Mouse (Mus musculus) cerebellum, adult (tissue): ENCODE results near the gene Anapc5.
A peak's percentile ranks its signal among the peaks of the same experiment; 100 is the strongest.

Experiments used
- ATAC-seq: cut with Nextera tagmentation; 2 replicates; pipeline ENCODE4 v1.9.2; 2017; ENCODE audit warnings: mild to moderate bottlenecking, moderate library complexity, mixed read lengths; ENCODE audit not compliant: insufficient number of reproducible peaks, low FRiP score, low TSS enrichment

The Anapc5 gene

DNA sequence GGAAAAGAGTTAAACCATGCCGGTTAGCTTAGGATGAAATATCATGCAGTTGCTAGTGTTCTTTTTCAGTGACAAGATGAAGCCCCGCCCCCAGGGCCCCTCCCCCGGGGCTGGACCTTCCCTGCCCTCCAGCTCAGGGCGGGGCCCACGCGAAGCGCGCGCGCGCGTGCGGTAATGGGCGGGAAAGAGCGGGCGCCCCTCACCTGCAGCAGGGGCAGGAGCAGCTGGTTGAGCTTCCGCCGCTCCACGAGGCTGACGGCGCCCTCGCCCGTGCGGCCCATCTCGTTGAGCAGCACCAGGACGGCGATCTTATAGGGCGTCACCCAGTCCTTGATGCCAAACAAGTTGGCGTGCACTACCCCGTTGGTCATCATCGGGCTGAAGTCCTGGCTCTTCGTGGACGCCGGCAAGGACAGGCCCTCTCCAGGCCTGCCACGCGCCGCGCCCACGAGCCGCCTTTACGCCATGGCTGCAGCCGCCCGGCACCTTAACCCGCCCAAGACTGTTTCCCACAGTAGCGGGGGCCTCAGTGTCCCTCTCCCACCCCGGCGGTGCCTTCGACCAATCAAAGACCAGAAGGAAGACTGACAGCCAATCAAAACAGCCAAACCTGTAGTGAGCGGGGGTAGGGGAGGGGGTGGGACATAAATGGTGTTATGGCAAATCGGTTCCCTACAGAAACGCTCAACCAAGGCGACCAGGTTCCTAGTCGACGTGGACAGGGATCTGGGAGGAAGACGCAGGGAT lies at the start of gene Anapc5:
Gene Anapc5, minus strand, starts transcription at position 563 of the 747 bp plus-strand sequence.
- peak; percentile 100 for ATAC-seq

DNA sequence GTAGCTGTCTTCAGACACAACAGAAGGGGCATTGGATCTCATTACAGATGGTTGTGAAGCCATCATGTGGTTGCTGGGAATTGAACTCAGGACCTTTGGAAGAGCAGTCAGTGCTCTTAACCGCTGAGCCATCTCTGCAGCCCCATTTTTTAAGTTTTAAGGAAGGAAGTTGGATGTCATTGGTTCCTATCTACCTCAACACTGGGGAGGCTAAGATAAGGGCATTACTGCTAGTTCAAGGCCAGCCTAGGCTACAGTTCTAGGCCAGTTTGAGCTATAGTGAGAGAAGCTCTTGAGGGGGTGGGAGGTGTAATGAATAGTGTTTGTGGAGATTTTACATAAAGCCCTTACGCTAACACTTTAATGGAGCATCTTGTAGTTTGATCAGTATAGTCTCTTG lies 41.9 kb upstream of the Anapc5 start:
- no peak for ATAC-seq

DNA sequence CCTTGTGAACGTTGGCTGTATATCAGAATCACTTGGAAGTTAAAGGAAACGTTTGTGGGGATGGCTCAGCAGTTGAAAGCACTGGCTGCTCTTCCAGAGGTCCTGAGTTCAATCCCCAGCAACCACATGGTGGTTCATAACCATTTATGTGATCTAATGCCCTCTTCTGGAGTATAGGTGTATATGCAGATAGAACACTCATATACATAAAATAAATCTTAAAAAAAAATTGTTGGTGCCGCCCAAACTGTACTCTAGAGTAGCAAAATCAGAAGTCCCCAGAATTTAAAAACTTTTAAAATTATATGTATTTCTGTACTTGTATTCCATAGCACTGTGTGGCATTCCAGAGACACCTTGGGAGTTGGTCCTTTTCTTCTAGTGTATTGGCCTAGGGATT lies 34.7 kb upstream of the Anapc5 start:
- no peak for ATAC-seq

DNA sequence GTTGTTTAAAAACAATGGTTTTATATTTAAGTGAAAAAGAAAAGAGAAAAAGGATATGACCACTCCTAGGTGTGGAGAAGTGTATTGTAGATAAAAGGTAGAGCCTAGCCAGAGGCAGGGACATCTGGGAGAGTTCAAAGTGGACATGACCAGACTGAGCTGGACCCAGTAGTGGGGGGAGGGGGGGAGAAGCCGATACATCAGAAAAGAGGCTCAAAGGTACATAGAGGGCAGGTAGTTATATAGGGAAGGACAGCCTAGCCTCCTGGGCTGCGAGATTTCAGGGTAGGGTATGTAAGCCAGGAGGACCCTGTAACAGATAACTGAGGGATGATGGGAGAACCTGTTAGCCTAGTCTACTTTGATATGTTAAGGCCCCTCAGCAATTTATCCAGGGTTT lies 31.5 kb upstream of the Anapc5 start:
- ATAC-seq: no peak

DNA sequence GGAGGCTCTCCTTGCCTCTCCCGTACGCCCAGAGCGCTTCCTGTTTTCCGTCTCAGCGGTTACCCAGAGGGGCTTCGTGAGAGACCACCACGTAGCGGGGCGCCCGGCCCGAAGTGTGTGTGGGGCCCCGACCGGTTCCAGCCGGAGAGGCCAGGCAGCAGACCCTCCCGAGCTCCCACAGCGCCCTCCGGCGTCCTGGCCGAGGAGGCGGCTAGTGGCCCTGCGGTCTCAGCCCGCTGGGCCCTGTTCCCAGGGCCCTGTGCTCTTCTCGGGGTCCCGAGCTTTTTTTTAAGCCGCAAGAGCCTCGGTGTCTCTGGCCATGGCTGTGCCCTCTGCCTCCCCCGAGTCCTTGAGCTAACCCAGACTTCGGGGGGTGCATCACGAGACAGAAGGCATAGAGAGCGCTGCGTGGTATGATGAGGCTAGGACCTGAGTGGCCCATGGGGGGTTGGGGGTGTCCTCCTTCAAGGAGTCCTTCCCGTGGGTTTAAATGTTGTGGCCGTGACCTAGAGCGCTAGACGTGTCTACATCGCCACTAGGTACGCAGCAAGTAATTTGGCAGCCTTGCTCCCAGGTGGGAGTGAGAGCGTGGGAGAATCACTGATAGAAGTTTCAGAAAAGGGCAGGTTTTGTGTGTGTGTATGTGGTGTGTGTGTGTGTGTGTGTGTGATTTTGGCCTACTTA lies 29.3 kb upstream of the Anapc5 start:
- ATAC-seq: peak; percentile 27; the same call in 1 of the 2 replicates

DNA sequence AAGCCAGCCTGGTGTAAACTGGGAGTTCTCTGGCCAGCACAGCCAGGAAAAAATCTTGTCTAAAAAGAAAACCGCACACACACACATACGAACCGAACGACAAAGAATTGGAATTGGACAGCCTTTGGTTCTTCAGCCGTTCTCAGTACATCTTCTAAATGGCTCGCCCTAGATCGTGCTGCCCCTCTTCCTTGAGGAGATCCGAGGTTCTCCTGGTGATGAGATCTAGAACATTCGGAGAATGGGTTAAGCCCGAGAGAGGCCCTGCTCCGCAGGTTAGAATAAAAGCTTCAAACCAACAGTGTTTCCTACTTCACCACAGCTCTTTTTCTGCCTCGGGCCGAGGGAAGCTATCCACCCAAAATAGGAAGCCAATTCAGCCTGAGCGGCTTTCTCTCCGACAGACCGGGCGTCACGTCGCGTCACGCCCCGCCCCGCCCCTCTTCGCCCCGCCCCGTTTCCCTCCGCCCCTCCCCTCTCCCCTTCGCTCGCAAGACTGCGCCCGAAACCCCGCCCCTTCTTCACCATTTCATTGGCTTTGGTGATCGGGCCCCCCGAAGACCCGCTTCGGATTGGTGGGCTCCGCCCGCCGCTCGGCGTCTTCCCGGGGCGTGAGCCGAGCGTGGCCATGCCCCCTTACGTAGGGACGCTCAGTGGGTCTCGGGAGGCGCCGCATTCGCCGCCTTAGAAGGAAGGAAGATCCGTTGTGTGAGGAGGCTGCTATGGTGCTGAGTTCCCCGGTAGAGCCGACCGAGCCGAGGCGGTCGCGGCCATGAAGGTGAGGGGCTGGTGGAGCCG lies 28.6 kb upstream of the Anapc5 start, which contains the start of gene Rnf34:
Gene Rnf34, plus strand, starts transcription at position 528 of the 798 bp plus-strand sequence.
- peak; percentile 99 for ATAC-seq

DNA sequence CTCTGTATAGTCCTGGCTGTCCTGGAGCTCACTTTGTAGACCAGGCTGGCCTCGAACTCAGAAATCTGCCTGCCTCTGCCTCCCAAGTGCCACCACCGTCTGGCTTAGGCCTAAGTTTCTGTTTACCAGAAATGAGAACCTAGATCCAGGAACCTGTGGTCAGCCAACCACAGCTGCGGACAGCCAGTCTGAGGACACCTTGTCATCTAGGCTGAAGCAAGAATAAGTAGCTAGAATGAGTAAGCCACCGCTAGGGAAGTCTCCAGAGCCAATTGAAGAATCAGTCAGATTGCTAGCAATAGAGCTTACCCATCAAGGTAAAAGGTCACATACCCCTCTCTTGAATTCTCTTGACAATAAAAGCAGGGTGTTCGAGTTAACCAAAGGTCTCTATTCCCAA lies 22.7 kb upstream of the Anapc5 start:
- ATAC-seq: no peak

DNA sequence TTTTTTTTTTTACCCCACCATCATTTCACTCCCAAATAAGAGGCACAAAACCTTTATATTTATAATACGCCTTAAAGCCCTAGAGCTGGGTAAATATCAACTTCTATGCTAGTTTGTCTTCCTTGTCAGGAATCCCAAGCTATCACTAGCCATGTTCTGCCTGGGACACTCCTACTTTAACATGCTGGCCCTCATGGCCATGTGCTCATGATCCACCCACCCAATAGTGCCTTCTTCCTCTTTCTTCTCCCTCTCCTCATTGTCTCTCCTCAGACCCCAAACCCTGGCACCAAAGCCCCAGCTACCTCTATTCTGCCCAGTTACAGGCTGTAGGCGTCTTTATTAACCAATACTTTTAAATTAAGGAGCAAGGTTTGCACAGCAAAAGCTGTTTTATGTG lies 20.0 kb upstream of the Anapc5 start:
- ATAC-seq: no peak

DNA sequence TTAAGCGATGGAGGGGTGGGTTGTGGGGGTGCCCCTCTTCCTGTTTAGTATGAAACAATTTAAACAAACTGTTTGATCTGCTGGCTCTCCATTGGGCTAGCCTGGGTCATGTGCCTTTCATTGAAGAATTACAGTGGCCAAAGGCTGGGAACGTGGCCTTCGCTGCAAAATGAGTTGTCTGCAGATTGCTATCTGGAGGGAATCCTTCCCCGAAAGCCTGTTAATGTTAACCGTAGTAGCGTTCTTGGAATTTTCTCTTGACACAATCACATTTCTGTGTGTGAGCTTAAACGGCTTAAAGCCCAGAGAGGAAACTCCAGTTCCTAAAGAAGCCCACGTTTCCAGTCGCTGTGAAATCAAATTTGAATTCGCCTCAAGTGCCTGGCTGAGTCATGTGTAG lies 11.9 kb upstream of the Anapc5 start:
- no peak for ATAC-seq

DNA sequence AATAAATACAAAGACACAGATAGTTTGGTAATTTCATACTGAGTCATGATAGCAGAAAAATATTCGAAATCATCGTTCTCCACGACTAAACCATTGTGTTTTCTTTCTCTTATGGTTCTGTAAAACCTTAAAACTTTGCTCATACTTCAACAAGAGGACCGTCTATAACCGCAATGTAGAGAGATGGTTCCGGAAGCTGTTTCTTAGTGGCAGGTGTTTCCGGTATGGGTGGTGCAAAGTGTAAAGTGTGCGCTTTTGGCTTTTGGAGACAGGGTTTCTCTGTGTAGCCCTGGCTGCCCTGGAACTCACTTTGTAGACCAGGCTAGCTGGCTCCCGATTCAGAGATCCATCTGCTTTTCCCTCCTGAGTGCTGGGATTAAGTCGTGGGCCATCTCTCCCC lies 11.4 kb upstream of the Anapc5 start:
- no peak for ATAC-seq

DNA sequence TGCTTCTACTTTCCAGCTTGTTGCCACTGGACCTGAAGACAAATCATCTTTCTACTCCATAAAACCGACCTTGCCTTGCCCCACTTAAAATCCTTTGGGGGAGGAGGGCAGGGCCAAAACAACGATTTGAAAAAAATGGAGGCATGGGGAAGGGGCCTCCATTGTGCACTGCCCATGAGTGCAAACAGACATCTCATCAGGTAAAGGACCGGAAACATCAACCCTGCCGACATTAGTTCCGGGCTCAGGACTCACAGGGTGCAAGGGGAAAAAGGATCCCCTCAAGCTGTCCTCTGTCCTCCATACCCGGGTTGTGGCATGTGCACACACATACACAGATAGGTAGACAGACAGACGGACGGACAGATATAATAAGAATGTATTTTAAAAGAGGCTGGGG lies 4.0 kb upstream of the Anapc5 start:
- ATAC-seq: no peak

DNA sequence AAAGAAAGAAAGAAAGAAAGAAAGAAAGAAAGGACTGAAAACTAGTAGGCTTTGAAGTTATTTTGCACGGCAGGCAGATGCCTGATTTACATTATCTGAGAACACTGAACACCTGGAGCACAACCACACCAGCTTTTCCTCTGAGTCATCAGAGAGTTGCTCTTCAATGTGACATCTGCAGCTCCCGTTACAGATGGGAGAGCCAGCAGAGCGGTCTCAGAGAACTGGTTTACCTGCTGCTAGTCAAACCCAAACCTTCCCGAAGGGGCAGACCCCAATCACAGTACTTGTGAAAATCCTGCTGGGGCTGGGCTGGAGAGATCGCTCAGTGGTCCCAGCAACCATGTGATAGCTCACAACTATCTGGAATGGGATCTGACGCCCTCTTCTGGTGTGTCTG lies 3.3 kb upstream of the Anapc5 start:
- ATAC-seq: no peak

DNA sequence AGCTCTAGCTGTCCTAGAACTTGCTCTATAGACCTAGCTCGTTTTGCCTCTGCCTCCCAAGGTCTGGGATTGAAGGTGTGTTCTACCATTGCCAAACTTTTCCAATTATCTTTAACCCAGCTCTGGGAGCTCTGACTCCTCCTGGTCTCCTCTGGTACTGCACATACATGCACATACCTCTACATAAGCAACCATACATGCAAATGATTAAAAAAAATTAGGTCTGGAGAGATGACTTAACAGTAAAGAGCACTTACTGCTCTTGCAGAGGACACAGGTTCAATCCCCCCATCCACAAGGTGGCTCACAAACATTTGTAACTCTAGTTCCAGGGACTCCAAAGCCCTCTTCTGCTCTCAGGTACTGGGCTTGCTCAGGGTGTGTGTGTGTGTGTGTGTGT lies 2.8 kb upstream of the Anapc5 start:
- ATAC-seq: no peak

DNA sequence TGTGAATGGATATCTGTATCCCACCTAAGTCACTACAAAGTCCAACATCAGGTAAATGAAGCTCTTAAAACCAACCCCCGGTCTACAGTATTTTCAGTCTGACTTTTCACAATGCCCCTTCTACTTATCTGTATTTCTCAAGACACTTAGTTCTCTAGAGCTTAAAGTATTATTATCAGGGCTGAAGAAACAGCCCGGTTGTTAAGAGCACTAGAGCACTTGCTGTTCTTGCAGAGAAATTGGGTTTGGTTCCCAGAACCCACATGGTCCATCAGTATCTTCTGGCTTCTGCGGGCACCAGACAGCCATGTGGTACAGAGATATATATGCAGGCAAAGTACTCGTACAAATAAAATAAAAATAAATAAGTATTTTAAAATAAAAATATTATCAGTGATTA lies 1.3 kb upstream of the Anapc5 start:
- ATAC-seq: no peak

DNA sequence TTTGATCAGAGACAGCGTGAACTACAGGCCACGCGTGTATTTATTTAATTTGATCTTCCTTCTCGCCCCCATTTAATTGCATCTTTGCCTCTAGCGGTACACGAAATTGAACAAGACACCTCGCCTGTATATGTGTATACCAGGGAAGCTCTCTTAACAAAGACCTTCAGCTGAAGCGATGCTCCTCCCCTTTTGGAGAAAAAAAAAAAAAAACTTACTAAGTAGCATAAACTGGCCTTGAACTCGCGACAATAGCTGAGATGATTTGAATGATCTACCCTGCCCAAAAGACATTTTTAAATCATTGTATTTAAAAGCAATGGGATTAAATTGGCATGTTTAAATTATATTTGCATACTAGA lies 366 bp upstream of the Anapc5 start:
- ATAC-seq: peak; percentile 10; the same call in 1 of the 2 replicates

DNA sequence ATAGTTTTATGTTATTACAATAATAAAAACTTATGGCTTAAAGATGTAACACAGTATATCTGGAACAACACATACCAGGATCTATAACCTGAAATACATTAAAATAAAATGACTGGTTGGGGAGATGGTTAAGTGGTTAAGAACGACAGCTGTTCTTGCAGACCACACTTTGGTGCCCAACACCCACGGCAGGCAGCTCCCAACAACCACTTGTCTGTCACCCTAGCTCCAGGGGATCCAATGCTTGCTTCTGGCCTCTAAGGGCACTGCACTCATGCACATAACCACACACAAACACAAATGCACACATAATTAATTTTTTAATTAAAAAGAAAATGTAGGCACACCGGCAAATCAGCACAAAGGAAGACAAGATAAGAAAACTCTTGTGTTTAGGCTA lies 8.4 kb downstream of the Anapc5 start:
- no peak for ATAC-seq

DNA sequence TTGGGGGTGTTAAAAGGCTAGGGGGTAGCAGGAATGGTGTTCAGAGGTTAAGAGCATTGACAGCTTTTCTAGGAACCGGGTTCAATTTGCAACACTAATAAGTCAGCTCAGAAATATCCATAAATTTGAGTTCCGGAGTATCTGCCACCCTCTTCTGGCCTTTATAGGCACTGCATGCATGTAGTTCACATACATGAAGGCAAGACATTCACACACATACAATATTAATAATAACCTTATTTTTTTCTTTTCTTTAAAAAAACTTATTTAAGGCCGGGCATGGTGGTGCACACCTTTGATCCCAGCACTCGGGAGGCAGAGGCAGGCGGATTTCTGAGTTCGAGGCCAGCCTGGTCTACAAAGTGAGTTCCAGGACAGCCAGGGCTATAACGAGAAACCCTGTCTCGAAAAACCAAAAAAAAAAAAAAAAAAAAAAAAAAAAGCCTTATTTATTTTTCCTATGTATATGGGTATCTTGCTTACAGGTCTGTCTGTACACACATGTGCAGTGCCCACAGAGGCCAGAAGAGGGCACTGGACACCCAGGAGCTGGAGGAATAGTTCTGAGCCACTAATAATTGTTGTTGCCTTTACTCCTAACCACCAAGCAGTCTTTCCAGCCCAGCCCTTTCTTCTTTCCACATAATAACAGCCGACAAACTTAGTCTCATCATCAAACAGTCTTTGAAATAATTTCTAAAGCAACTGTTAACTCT lies 9.6 kb downstream of the Anapc5 start:
- ATAC-seq: no peak

DNA sequence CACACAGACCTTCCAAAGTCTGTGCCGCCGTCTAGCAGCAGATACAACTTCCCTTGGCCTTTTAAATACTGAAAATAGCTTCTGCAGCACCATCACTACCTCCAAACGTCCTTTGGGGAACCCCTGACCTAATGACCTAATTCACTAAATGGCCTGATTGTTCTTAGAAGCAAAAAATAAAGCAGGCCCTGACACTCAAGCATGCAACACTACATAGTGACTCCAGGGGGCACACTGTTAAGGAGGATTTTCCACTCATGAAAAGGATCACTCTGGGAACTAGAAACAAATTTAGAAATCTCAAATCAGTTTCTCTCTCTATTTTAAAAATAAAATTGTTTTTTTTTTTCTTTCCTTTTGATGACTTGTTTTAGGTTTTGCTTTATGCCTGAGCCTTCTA lies 15.6 kb downstream of the Anapc5 start:
- no peak for ATAC-seq

DNA sequence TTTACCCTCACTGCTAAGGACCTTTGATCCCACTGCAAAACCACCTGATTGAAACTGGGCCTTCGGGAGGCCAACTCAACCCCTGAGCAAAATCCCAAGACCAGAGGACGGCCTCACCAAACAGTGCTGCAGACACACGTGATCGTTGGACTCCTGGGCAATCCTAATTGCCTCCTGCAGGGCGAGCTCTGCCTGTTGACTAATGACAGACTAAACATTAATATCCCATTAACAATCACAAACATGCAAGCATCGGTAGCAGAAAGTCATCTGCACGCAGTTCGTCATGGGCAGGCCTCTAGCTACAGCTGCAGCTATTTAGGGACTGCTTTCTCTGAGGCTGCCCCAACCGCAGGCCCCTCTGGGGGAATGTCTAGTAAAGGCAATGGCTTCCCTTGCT lies 18.4 kb downstream of the Anapc5 start:
- no peak for ATAC-seq

DNA sequence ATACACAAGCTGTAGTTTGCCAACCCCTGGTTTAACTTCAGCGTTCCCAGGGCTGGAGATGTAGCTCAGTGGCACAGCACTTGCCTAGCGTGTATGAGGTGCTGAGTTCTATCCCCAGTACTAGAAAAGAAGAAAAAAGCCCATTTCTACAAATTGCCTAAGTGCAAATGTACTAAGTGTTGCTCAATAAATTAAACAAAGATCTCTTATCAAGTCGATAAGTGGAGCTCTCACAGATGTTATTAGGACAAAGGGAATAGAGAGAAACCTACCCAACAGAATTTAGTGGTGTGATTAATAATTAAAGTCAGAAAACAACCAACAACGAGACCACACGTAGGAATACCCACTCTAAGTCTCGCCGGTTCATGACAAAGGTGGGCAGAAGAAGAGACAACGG lies 19.5 kb downstream of the Anapc5 start:
- ATAC-seq: no peak
